Mouse (Mus musculus) gastrocnemius, postnatal 25 days (tissue): ENCODE measurements around the gene Foxn3. TPM values are rescaled to one million over a fixed set of nuclear protein-coding genes. Genes with fewer than 3 reads are reported as not detected.

Experiments
- DNase-seq: peaks from one replicate; pipeline ENCODE4 v3.0.0; 2022
- total RNA-seq, 2 experiments: library from RNA; stranded (reverse); gene quantifications; 1 replicate in 1 of 2; 2 replicates in 1 of 2; pipeline ENCODE4 v1.2.3; 2021

Gene Foxn3
- total RNA-seq, 2 experiments from 2014 or later, result 163 to 186 TPM

- DNase-seq, result no peak
Measured at GRCm38 (mm10) chr12:99562867-99563189, 554 bp downstream of the Foxn3 start.

GRCm38 (mm10) chr12:99562073-99562866, 1.1 kb downstream of the Foxn3 start:
- peak; percentile 67 for DNase-seq

- DNase-seq, result no peak
Measured at GRCm38 (mm10) chr12:99561333-99561766, 2.0 kb downstream of the Foxn3 start.

- DNase-seq, result peak; percentile 56
Measured at GRCm38 (mm10) chr12:99560701-99561332, 2.6 kb downstream of the Foxn3 start.

- DNase-seq, result no peak
Measured at GRCm38 (mm10) chr12:99559483-99559882, 3.9 kb downstream of the Foxn3 start.

GRCm38 (mm10) chr12:99558476-99558875, 4.9 kb downstream of the Foxn3 start:
- DNase-seq, result no peak

- no peak for DNase-seq
Measured at GRCm38 (mm10) chr12:99557498-99557897, 5.9 kb downstream of the Foxn3 start.

GRCm38 (mm10) chr12:99550629-99551028, 12.8 kb downstream of the Foxn3 start:
- no peak for DNase-seq

- no peak for DNase-seq
Measured at GRCm38 (mm10) chr12:99549811-99550210, 13.6 kb downstream of the Foxn3 start.

GRCm38 (mm10) chr12:99548419-99548818, 15.0 kb downstream of the Foxn3 start:
- no peak for DNase-seq

GRCm38 (mm10) chr12:99547295-99547694, 16.1 kb downstream of the Foxn3 start:
- DNase-seq, result no peak

- no peak for DNase-seq
Measured at GRCm38 (mm10) chr12:99545270-99545770, 18.1 kb downstream of the Foxn3 start.

GRCm38 (mm10) chr12:99544262-99545128, 18.9 kb downstream of the Foxn3 start:
- DNase-seq, result no peak

- no peak for DNase-seq
Measured at GRCm38 (mm10) chr12:99543421-99544195, 19.8 kb downstream of the Foxn3 start.

- no peak for DNase-seq
Measured at GRCm38 (mm10) chr12:99540201-99540600, 23.2 kb downstream of the Foxn3 start.

GRCm38 (mm10) chr12:99537316-99537715, 26.1 kb downstream of the Foxn3 start:
- no peak for DNase-seq

- DNase-seq, result no peak
Measured at GRCm38 (mm10) chr12:99536426-99536825, 27.0 kb downstream of the Foxn3 start.

GRCm38 (mm10) chr12:99532342-99532741, 31.0 kb downstream of the Foxn3 start:
- DNase-seq, result no peak

GRCm38 (mm10) chr12:99529687-99530411, 33.5 kb downstream of the Foxn3 start:
- DNase-seq, result peak; percentile 46

GRCm38 (mm10) chr12:99528958-99529357, 34.4 kb downstream of the Foxn3 start:
- no peak for DNase-seq

GRCm38 (mm10) chr12:99527452-99527851, 35.9 kb downstream of the Foxn3 start:
- DNase-seq, result no peak
